Mouse (Mus musculus) gonadal fat pad, adult 2 months (tissue): ENCODE measurements around the gene Sirt4. TPM values are rescaled to one million over a fixed set of nuclear protein-coding genes. Genes with fewer than 3 reads are reported as not detected.
A peak's percentile ranks its signal among the peaks of the same experiment; 100 is the strongest.
"Not testable (repeated sequence)": the region's sequence is repeated elsewhere in the genome, so short reads cannot be mapped to it uniquely, and the experiment has no call there.

Source experiments
- DNase-seq: peaks from one replicate; pipeline ENCODE4 v3.0.0-alpha.2; 2012; ENCODE audit warnings: low read depth
- polyA plus RNA-seq: library from polyadenylated mRNA; depleted of rRNA; stranded (reverse); fragments of >200 nt; gene quantifications from 2 replicates; pipeline ENCODE4 v1.2.3, GENCODE M21; 2012; rRNA removed

Gene Sirt4
- 44.3 and 51.1 TPM in 2 replicates for polyA plus RNA-seq

GRCm38 (mm10) chr5:115483947-115484920, at the start of gene Sirt4:
TSS of gene Sirt4 (minus strand) at chr5:115484725.
- DNase-seq: peak; percentile 97

- DNase-seq: no peak
Measured at GRCm38 (mm10) chr5:115531671-115532270, 47.2 kb upstream of the Sirt4 start.

GRCm38 (mm10) chr5:115530447-115530809, 45.9 kb upstream of the Sirt4 start:
- no peak for DNase-seq

- no peak for DNase-seq
Measured at GRCm38 (mm10) chr5:115529742-115530446, 45.4 kb upstream of the Sirt4 start.

- no peak for DNase-seq
Measured at GRCm38 (mm10) chr5:115529364-115529741, 44.8 kb upstream of the Sirt4 start.

GRCm38 (mm10) chr5:115528128-115528527, 43.6 kb upstream of the Sirt4 start:
- no peak for DNase-seq

GRCm38 (mm10) chr5:115526456-115527202, 42.1 kb upstream of the Sirt4 start:
- DNase-seq: no peak

- no peak for DNase-seq
Measured at GRCm38 (mm10) chr5:115525943-115526342, 41.4 kb upstream of the Sirt4 start.

- no peak for DNase-seq
Measured at GRCm38 (mm10) chr5:115525416-115525815, 40.9 kb upstream of the Sirt4 start.

GRCm38 (mm10) chr5:115524471-115524870, 39.9 kb upstream of the Sirt4 start:
- no peak for DNase-seq

- no peak for DNase-seq
Measured at GRCm38 (mm10) chr5:115523971-115524370, 39.4 kb upstream of the Sirt4 start.

- DNase-seq: no peak
Measured at GRCm38 (mm10) chr5:115522981-115523499, 38.5 kb upstream of the Sirt4 start.

GRCm38 (mm10) chr5:115522531-115522930, 38.0 kb upstream of the Sirt4 start:
- no peak for DNase-seq

GRCm38 (mm10) chr5:115521553-115522461, 37.3 kb upstream of the Sirt4 start:
- no peak for DNase-seq

- DNase-seq: no peak
Measured at GRCm38 (mm10) chr5:115520325-115520869, 35.9 kb upstream of the Sirt4 start.

- DNase-seq: not testable (repeated sequence)
Measured at GRCm38 (mm10) chr5:115518214-115518613, 33.7 kb upstream of the Sirt4 start.

- no peak for DNase-seq
Measured at GRCm38 (mm10) chr5:115517501-115517900, 33.0 kb upstream of the Sirt4 start.

- no peak for DNase-seq
Measured at GRCm38 (mm10) chr5:115516908-115517307, 32.4 kb upstream of the Sirt4 start.

GRCm38 (mm10) chr5:115516081-115516907, 31.8 kb upstream of the Sirt4 start:
- no peak for DNase-seq
